Mouse (Mus musculus) forebrain, embryonic 11.5 days (tissue): ENCODE data around the gene Filip1. TPM values are rescaled to one million over a fixed set of nuclear protein-coding genes. Genes with fewer than 3 reads are reported as not detected.

Source experiments
- ATAC-seq: fragments of 200-750 bp; cut with Nextera tagmentation; replicated peaks from 2 replicates; pipeline ENCODE4 v1.8.0; 2017; ENCODE audit warnings: moderate TSS enrichment; ENCODE audit not compliant: low FRiP score
- DNase-seq: peaks from one replicate; pipeline ENCODE4 v3.0.0-alpha.2; 2017; ENCODE audit warnings: low spot score
- H3K27ac ChIP-seq: fragments of 300-500 bp; sonication (generic); 2 replicates; pipeline ENCODE4 v1.5.1; 2014; ENCODE audit warnings: low read depth, low read length
- H3K27me3 ChIP-seq: fragments of 300-500 bp; sonication (generic); 2 replicates; pipeline ENCODE4 v1.6.1; 2014; ENCODE audit warnings: mild to moderate bottlenecking, low read length, mixed read lengths; ENCODE audit not compliant: control insufficient read depth, insufficient read depth
- H3K36me3 ChIP-seq: fragments of 300-500 bp; sonication (generic); 2 replicates; pipeline ENCODE4 v1.6.1; 2014; ENCODE audit warnings: mild to moderate bottlenecking, low read length, moderate library complexity, mixed read lengths; ENCODE audit not compliant: control insufficient read depth, insufficient read depth
- H3K4me1 ChIP-seq: fragments of 300-500 bp; sonication (generic); replicated peaks from 2 replicates; pipeline ENCODE4 v1.6.1; 2014; ENCODE audit warnings: low read length, mixed read lengths; ENCODE audit not compliant: control insufficient read depth, insufficient read depth
- H3K4me2 ChIP-seq: fragments of 300-500 bp; sonication (generic); 2 replicates; pipeline ENCODE4 v1.6.1; 2014; ENCODE audit warnings: low read depth, mild to moderate bottlenecking, low read length, moderate library complexity, mixed read lengths; ENCODE audit not compliant: severe bottlenecking
- H3K4me3 ChIP-seq: fragments of 300-500 bp; sonication (generic); 2 replicates; pipeline ENCODE4 v1.5.1; 2014; ENCODE audit warnings: low read depth, low read length
- H3K9ac ChIP-seq: fragments of 300-500 bp; sonication (generic); 2 replicates; pipeline ENCODE4 v1.6.1; 2014; ENCODE audit warnings: low read length
- H3K9me3 ChIP-seq: fragments of 300-500 bp; sonication (generic); 2 replicates; pipeline ENCODE4 v1.6.1; 2016; ENCODE audit warnings: low read length, mixed read lengths; ENCODE audit not compliant: control insufficient read depth
- WGBS: fragments of 180-500 bp; shearing (Covaris S2); extraction: QIAGEN DNeasy Blood & Tissue Kit; methylation state at CpG from one replicate; pipeline ENCODE4 v1.1.7; 2014; 5-methylcytosine and 5-hydroxymethylcytosine counted together
- polyA plus RNA-seq: library from polyadenylated mRNA; unstranded; fragments of >200 nt; fragmentation: Nextera tagmentation; extraction: Ambion mirVana; gene quantifications from 2 replicates; pipeline ENCODE4 v1.2.1, GENCODE M21; 2014

The Filip1 gene
- polyA plus RNA-seq, 1 experiment from 2014 or later = 13.6 TPM

- H3K4me1 ChIP-seq = no peaks in the 10 kb centered on the region
- WGBS = 87% methylated on average over 5 of the region's 5 CpGs
- no peak for ATAC-seq
- no peak overlapping the region for H3K27ac ChIP-seq
- H3K36me3 ChIP-seq = no peaks in the 10 kb centered on the region
- no peak overlapping the region for H3K4me2 ChIP-seq
- H3K4me3 ChIP-seq = no peak overlapping the region
- H3K9ac ChIP-seq = no peak overlapping the region
- no peaks in the 10 kb centered on the region for H3K9me3 ChIP-seq
- H3K27me3 ChIP-seq = no peaks in the 10 kb centered on the region
- DNase-seq = no peak
Measured at GRCm38 (mm10) chr9:79950666-79951065, 62.0 kb downstream of the Filip1 start.

- Histone ChIP-seq H3K4me2 (no peak overlapping the region), H3K9me3 (no peaks in the 10 kb centered on the region), H3K36me3 (no peaks in the 10 kb centered on the region), H3K27ac (no peak overlapping the region), H3K9ac (no peak overlapping the region), H3K4me1 (no peaks in the 10 kb centered on the region), H3K27me3 (no peaks in the 10 kb centered on the region), H3K4me3 (no peak overlapping the region)
- WGBS = 82% methylated on average over 6 of the region's 6 CpGs
- no peak for DNase-seq
- ATAC-seq = no peak
Measured at GRCm38 (mm10) chr9:79950038-79950437, 62.6 kb downstream of the Filip1 start.

GRCm38 (mm10) chr9:79948376-79948775, 64.3 kb downstream of the Filip1 start:
- ATAC-seq = no peak
- H3K36me3 ChIP-seq = no peaks in the 10 kb centered on the region
- H3K27me3 ChIP-seq = no peaks in the 10 kb centered on the region
- no peak overlapping the region for H3K4me2 ChIP-seq
- no peaks in the 10 kb centered on the region for H3K9me3 ChIP-seq
- 89% methylated on average over 2 of the region's 2 CpGs for WGBS
- DNase-seq = no peak
- no peak overlapping the region for H3K27ac ChIP-seq
- no peak overlapping the region for H3K9ac ChIP-seq
- no peaks in the 10 kb centered on the region for H3K4me1 ChIP-seq
- H3K4me3 ChIP-seq = no peak overlapping the region

- H3K4me2 ChIP-seq = no peak overlapping the region
- 80% methylated on average over 2 of the region's 2 CpGs for WGBS
- H3K9ac ChIP-seq = no peak overlapping the region
- H3K9me3 ChIP-seq = no peaks in the 10 kb centered on the region
- no peaks in the 10 kb centered on the region for H3K36me3 ChIP-seq
- H3K4me3 ChIP-seq = no peak overlapping the region
- DNase-seq (no peak), ATAC-seq (no peak)
- no peaks in the 10 kb centered on the region for H3K4me1 ChIP-seq
- H3K27ac ChIP-seq = no peak overlapping the region
- no peaks in the 10 kb centered on the region for H3K27me3 ChIP-seq
Measured at GRCm38 (mm10) chr9:79947973-79948372, 64.7 kb downstream of the Filip1 start.

GRCm38 (mm10) chr9:79947414-79947813, 65.2 kb downstream of the Filip1 start:
- Histone ChIP-seq H3K36me3 (no peaks in the 10 kb centered on the region), H3K27ac (no peak overlapping the region), H3K4me2 (no peak overlapping the region), H3K9ac (no peak overlapping the region), H3K9me3 (no peaks in the 10 kb centered on the region), H3K27me3 (no peaks in the 10 kb centered on the region), H3K4me1 (no peaks in the 10 kb centered on the region), H3K4me3 (no peak overlapping the region)
- WGBS = 79% methylated on average over 3 of the region's 3 CpGs
- no peak for DNase-seq
- no peak for ATAC-seq

GRCm38 (mm10) chr9:79944872-79945271, 67.8 kb downstream of the Filip1 start:
- Histone ChIP-seq H3K9ac (no peak overlapping the region), H3K9me3 (no peaks in the 10 kb centered on the region), H3K4me1 (no peaks in the 10 kb centered on the region), H3K4me3 (no peak overlapping the region), H3K4me2 (no peak overlapping the region), H3K27me3 (no peaks in the 10 kb centered on the region), H3K36me3 (no peaks in the 10 kb centered on the region), H3K27ac (no peak overlapping the region)
- no peak for DNase-seq
- 83% methylated on average over 6 of the region's 6 CpGs for WGBS
- ATAC-seq = no peak

GRCm38 (mm10) chr9:79943986-79944385, 68.7 kb downstream of the Filip1 start:
- no peaks in the 10 kb centered on the region for H3K36me3 ChIP-seq
- 79% methylated on average over 10 of the region's 10 CpGs for WGBS
- H3K27me3 ChIP-seq = no peaks in the 10 kb centered on the region
- H3K9ac ChIP-seq = no peak overlapping the region
- no peaks in the 10 kb centered on the region for H3K9me3 ChIP-seq
- ATAC-seq (no peak), DNase-seq (no peak)
- no peak overlapping the region for H3K4me2 ChIP-seq
- H3K27ac ChIP-seq = no peak overlapping the region
- no peaks in the 10 kb centered on the region for H3K4me1 ChIP-seq
- no peak overlapping the region for H3K4me3 ChIP-seq

GRCm38 (mm10) chr9:79938416-79939206, 74.0 kb downstream of the Filip1 start:
- H3K36me3 ChIP-seq = no peaks in the 10 kb centered on the region
- H3K4me1 ChIP-seq = no peaks in the 10 kb centered on the region
- no peaks in the 10 kb centered on the region for H3K9me3 ChIP-seq
- no peak overlapping the region for H3K4me2 ChIP-seq
- H3K9ac ChIP-seq = no peak overlapping the region
- DNase-seq (no peak), ATAC-seq (no peak)
- H3K4me3 ChIP-seq = no peak overlapping the region
- H3K27ac ChIP-seq = no peak overlapping the region
- 83% methylated on average over 11 of the region's 11 CpGs for WGBS
- no peaks in the 10 kb centered on the region for H3K27me3 ChIP-seq

- DNase-seq (no peak), ATAC-seq (no peak)
- H3K36me3 ChIP-seq = no peaks in the 10 kb centered on the region
- no peak overlapping the region for H3K4me3 ChIP-seq
- WGBS = 74% methylated on average over 6 of the region's 6 CpGs
- no peak overlapping the region for H3K4me2 ChIP-seq
- H3K9ac ChIP-seq = no peak overlapping the region
- no peak overlapping the region for H3K27ac ChIP-seq
- H3K27me3 ChIP-seq = no peaks in the 10 kb centered on the region
- H3K9me3 ChIP-seq = no peaks in the 10 kb centered on the region
- no peaks in the 10 kb centered on the region for H3K4me1 ChIP-seq
Measured at GRCm38 (mm10) chr9:79937570-79937969, 75.1 kb downstream of the Filip1 start.
